Comparison of ENCODE assay signal across 8 mouse cellular contexts in genomic region chr1:168286862-168287650, GRCm38 (mm10).
A peak's percentile ranks its signal among the peaks of the same experiment; 100 is the strongest.
DNase-seq lines count a peak whose midpoint lies in the region; ATAC-seq and TF ChIP-seq lines count a peak whose summit lies in the region.
"Had no signal": no experiment of that assay in that cellular context is flagged by ENCODE, and none has a peak within 500 bp of the region (broad histone marks: within the 10 kb centered on the region; RNA-seq: fewer than 3 reads in every experiment).

No protein-coding gene starts in this region.

- no peaks in the 10 kb centered on the region for H3K27me3 ChIP-seq in forebrain, embryonic 11.5 days (ENCODE audit: control insufficient read depth, insufficient read depth, low read length)
- no peaks in the 10 kb centered on the region for H3K27me3 ChIP-seq in hindbrain, embryonic 16.5 days (replicated peaks; ENCODE audit: control insufficient read depth, insufficient read depth, low read length)
- H3K27me3 ChIP-seq in midbrain, postnatal 0 days (ENCODE audit: insufficient read depth, low read length) = no peaks in the 10 kb centered on the region

- H3K4me1 ChIP-seq in forebrain, embryonic 11.5 days (replicated peaks; ENCODE audit: control insufficient read depth, insufficient read depth, low read length) = peaks cover 48% of the 10 kb centered on the region
- H3K4me1 ChIP-seq in hindbrain, embryonic 16.5 days (ENCODE audit: control insufficient read depth, insufficient read depth, low read depth, low read length) = peaks cover 55% of the 10 kb centered on the region
- H3K4me1 ChIP-seq in midbrain, postnatal 0 days (ENCODE audit: insufficient read depth, low read length) = peaks cover 48% of the 10 kb centered on the region

- H3K9ac ChIP-seq in forebrain, embryonic 11.5 days (ENCODE audit: low read length) = peak overlapping the region; percentile 37
- H3K9ac ChIP-seq in hindbrain, embryonic 16.5 days (ENCODE audit: low read depth, low read length) = no peak overlapping the region
- no peak overlapping the region for H3K9ac ChIP-seq in midbrain, postnatal 0 days (replicated peaks; ENCODE audit: low read length, poor library complexity, severe bottlenecking)

- ATAC-seq in forebrain, embryonic 11.5 days (replicated peaks; ENCODE audit: low FRiP score) = peak; percentile 43; the same call in 1 of the 2 replicates
- ATAC-seq in hindbrain, embryonic 16.5 days = no peak
- no peak for ATAC-seq in midbrain, postnatal 0 days (ENCODE audit: low FRiP score)

- no peak for DNase-seq in layer of hippocampus, adult 2 months (ENCODE audit: low spot score in 2 of 2)
- no peak for DNase-seq in layer of hippocampus, adult 9-11 months
- no peak for DNase-seq in forebrain, embryonic 11.5 days (ENCODE audit: low spot score)
- no peak for DNase-seq in midbrain, postnatal 0 days (ENCODE audit: low spot score)
- DNase-seq in ovary, adult 18-20 months (ENCODE audit: low spot score) = no peak
- no peak for DNase-seq in thymus, adult 18-20 months
- DNase-seq: thymus, postnatal 14 days had no signal

- TF ChIP-seq CTCF in layer of hippocampus, adult 2 months (conservative IDR thresholded peaks at IDR 0.05) = no peak
- TF ChIP-seq CTCF in midbrain, postnatal 0 days (IDR thresholded peaks at IDR 0.05) = no peak

- H3K27ac ChIP-seq in layer of hippocampus, adult 2 months = peak overlapping the region; percentile 87; the same call in 1 of the 2 replicates
- H3K27ac ChIP-seq in forebrain, embryonic 11.5 days (ENCODE audit: low read depth, low read length) = peak overlapping the region; percentile 62
- H3K27ac ChIP-seq in hindbrain, embryonic 16.5 days (ENCODE audit: low read depth, low read length) = peak overlapping the region; percentile 78; the same call in 1 of the 2 replicates
- H3K27ac ChIP-seq in midbrain, postnatal 0 days (ENCODE audit: low read depth, low read length) = peak overlapping the region; percentile 84

- no peaks in the 10 kb centered on the region for H3K36me3 ChIP-seq in forebrain, embryonic 11.5 days (ENCODE audit: control insufficient read depth, insufficient read depth, low read length)
- H3K36me3 ChIP-seq in hindbrain, embryonic 16.5 days (ENCODE audit: control insufficient read depth, insufficient read depth, low read length) = no peaks in the 10 kb centered on the region
- H3K36me3 ChIP-seq in midbrain, postnatal 0 days (ENCODE audit: insufficient read depth, low read length) = no peaks in the 10 kb centered on the region

- no peaks in the 10 kb centered on the region for H3K9me3 ChIP-seq in forebrain, embryonic 11.5 days (ENCODE audit: control insufficient read depth, low read length)
- H3K9me3 ChIP-seq in hindbrain, embryonic 16.5 days (ENCODE audit: control insufficient read depth, low read length) = no peaks in the 10 kb centered on the region
- H3K9me3 ChIP-seq in midbrain, postnatal 0 days (ENCODE audit: low read length) = no peaks in the 10 kb centered on the region

- WGBS in forebrain, embryonic 11.5 days = 14% methylated on average over 2 of the region's 2 CpGs
- WGBS in hindbrain, embryonic 16.5 days = 25% methylated on average over 2 of the region's 2 CpGs
- WGBS in midbrain, postnatal 0 days = 2% methylated on average over 2 of the region's 2 CpGs

- H3K4me2 ChIP-seq in forebrain, embryonic 11.5 days (ENCODE audit: low read depth, low read length, severe bottlenecking) = no peak overlapping the region
- H3K4me2 ChIP-seq in hindbrain, embryonic 16.5 days (ENCODE audit: low read length) = peak overlapping the region; percentile 22
- no peak overlapping the region for H3K4me2 ChIP-seq in midbrain, postnatal 0 days (ENCODE audit: low read depth, low read length, poor library complexity, severe bottlenecking)

- H3K4me3 ChIP-seq in layer of hippocampus, adult 2 months = no peak overlapping the region
- no peak overlapping the region for H3K4me3 ChIP-seq in forebrain, embryonic 11.5 days (ENCODE audit: low read depth, low read length)
- H3K4me3 ChIP-seq in hindbrain, embryonic 16.5 days (ENCODE audit: low read length) = no peak overlapping the region
- H3K4me3 ChIP-seq in midbrain, postnatal 0 days (ENCODE audit: low read depth, low read length) = no peak overlapping the region
